Comparison of ENCODE assay signal across 8 mouse cellular contexts in the genomic region with DNA sequence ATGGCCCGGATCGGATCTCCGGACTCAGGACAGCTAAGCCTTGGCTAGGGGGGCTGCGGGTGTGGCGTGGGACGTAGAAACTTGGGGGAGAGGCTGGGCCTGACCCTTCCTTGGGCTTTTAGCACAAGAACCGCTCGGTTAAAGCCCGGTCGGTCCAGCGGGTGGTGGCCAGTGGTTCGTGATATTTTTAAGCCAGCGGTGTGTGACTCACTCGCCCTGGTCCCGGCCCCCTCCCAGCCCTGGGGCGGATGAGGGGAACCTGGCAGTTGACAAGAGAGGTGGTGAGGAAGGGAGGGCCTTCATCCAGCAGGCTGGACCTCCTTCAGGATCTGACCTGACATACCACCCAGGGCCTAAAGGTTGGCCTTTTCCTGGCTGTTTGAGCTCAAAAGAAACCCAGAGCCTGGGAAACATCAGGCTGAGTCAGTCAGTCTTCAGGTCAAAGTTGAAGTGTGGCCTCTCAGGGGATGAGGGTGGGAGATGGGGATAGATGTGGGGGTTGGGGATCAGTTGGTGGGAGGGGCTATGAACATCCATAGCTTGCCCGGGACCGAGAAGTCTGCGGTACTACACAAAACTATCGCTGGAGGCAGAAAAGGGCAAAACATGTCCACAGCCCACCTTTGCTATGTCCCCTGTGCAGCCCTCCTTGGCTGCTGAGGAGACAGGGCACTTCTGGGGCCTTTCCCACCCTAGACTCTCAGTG. TPM values are rescaled to one million over a fixed set of nuclear protein-coding genes. Genes with fewer than 3 reads are reported as not detected.
DNase-seq lines count a peak whose midpoint lies in the region; ATAC-seq and TF ChIP-seq lines count a peak whose summit lies in the region.

No protein-coding gene starts in this region.

- peaks cover 6% of the 10 kb centered on the region; the same call in 1 of the 2 replicates for H3K36me3 ChIP-seq in heart, embryonic 16.5 days (ENCODE audit: control insufficient read depth, insufficient read depth)
- H3K36me3 ChIP-seq in intestine, postnatal 0 days (ENCODE audit: control insufficient read depth, insufficient read depth): peaks cover 18% of the 10 kb centered on the region; the same call in 1 of the 2 replicates
- peaks cover 20% of the 10 kb centered on the region for H3K36me3 ChIP-seq in midbrain, embryonic 13.5 days

- H3K27me3 ChIP-seq in heart, embryonic 16.5 days (ENCODE audit: control insufficient read depth, insufficient read depth, low read length): 0 out of 2 replicates have a peak, but pooled peaks cover 2% of the 10 kb centered on the region
- no peaks in the 10 kb centered on the region for H3K27me3 ChIP-seq in intestine, postnatal 0 days (replicated peaks; ENCODE audit: control insufficient read depth, insufficient read depth, low read length)
- peaks cover 30% of the 10 kb centered on the region for H3K27me3 ChIP-seq in midbrain, embryonic 13.5 days

- TF ChIP-seq CTCF in intestine, postnatal 0 days (IDR thresholded peaks at IDR 0.05; ENCODE audit: low read depth): no peak

- no peak overlapping the region for H3K27ac ChIP-seq in heart, embryonic 16.5 days (ENCODE audit: low read length)
- H3K27ac ChIP-seq in intestine, postnatal 0 days (ENCODE audit: low read depth, low read length): peak overlapping the region; percentile 98
- H3K27ac ChIP-seq in midbrain, embryonic 13.5 days: no peak overlapping the region

- WGBS in heart, embryonic 16.5 days: 41% methylated on average over 20 of the region's 20 CpGs
- WGBS in intestine, postnatal 0 days: 24% methylated on average over 20 of the region's 20 CpGs
- WGBS in midbrain, embryonic 13.5 days: 31% methylated on average over 20 of the region's 20 CpGs

- no peak overlapping the region for H3K9ac ChIP-seq in heart, embryonic 16.5 days (ENCODE audit: low read length)
- H3K9ac ChIP-seq in intestine, postnatal 0 days (ENCODE audit: low read depth, low read length): peak overlapping the region; percentile 82
- 0 out of 2 replicates have a peak overlapping the region, but pooled peaks have one; percentile 36 for H3K9ac ChIP-seq in midbrain, embryonic 13.5 days (replicated peaks)

- no peak for ATAC-seq in heart, embryonic 16.5 days (replicated peaks; ENCODE audit: extremely low read depth, insufficient read depth, low FRiP score)
- peak; percentile 0; the same call in 1 of the 2 replicates for ATAC-seq in intestine, postnatal 0 days
- no peak for ATAC-seq in midbrain, embryonic 13.5 days

- no peaks in the 10 kb centered on the region for H3K9me3 ChIP-seq in heart, embryonic 16.5 days (replicated peaks; ENCODE audit: control insufficient read depth, low read length)
- H3K9me3 ChIP-seq in intestine, postnatal 0 days (ENCODE audit: control insufficient read depth): no peaks in the 10 kb centered on the region
- H3K9me3 ChIP-seq in midbrain, embryonic 13.5 days: no peaks in the 10 kb centered on the region

- H3K4me2 ChIP-seq in heart, embryonic 16.5 days (ENCODE audit: low read depth, low read length): peak overlapping the region; percentile 57
- peak overlapping the region; percentile 73 for H3K4me2 ChIP-seq in intestine, postnatal 0 days (replicated peaks; ENCODE audit: low read depth)
- H3K4me2 ChIP-seq in midbrain, embryonic 13.5 days (replicated peaks): peak overlapping the region; percentile 41

- no peak for DNase-seq in heart, postnatal 14 days
- peak; percentile 51 for DNase-seq in R1 (ENCODE audit: low read depth, low spot score)
- DNase-seq in layer of hippocampus, adult 9-10 months (ENCODE audit: low spot score): no peak
- DNase-seq in B cell, adult 2 months: no peak
- no peak for DNase-seq in cerebellum, postnatal 36 days

- intact Hi-C loops in heart, postnatal 14 days (cut with DNase I): no loop called here

- H3K4me3 ChIP-seq in heart, embryonic 16.5 days (ENCODE audit: low read length): peak overlapping the region; percentile 21; the same call in 1 of the 2 replicates
- peak overlapping the region; percentile 57 for H3K4me3 ChIP-seq in intestine, postnatal 0 days (ENCODE audit: low read depth, low read length)
- no peak overlapping the region for H3K4me3 ChIP-seq in midbrain, embryonic 13.5 days (replicated peaks)

- 0 out of 2 replicates have a peak, but pooled peaks cover 3% of the 10 kb centered on the region for H3K4me1 ChIP-seq in heart, embryonic 16.5 days (ENCODE audit: control insufficient read depth, insufficient read depth, low read length)
- peaks cover 19% of the 10 kb centered on the region; the same call in 1 of the 2 replicates for H3K4me1 ChIP-seq in intestine, postnatal 0 days (replicated peaks; ENCODE audit: control insufficient read depth, insufficient read depth, low read length)
- H3K4me1 ChIP-seq in midbrain, embryonic 13.5 days (replicated peaks): peaks cover 8% of the 10 kb centered on the region

RNA-seq across cellular contexts. Expression of a gene that starts 0.7 kb away (rescaled TPM):
- 2.6 and 3.9 TPM in 2 replicates for polyA plus RNA-seq in heart, embryonic 16.5 days (2015; fragmentation: Nextera tagmentation; extraction: Ambion mirVana)
- total RNA-seq in heart, postnatal 14 days (2021): 1 to 10 TPM; 2.7 to 3.0 TPM
- 234 and 248 TPM in 2 replicates for polyA plus RNA-seq in intestine, postnatal 0 days (2015; fragmentation: Nextera tagmentation; extraction: Ambion mirVana)
- polyA plus RNA-seq in midbrain, embryonic 13.5 days (2015; fragmentation: Nextera tagmentation; extraction: Ambion mirVana): 0.23 and 0.31 TPM in 2 replicates

RNA-seq across cellular contexts. Expression of a gene that starts 11.8 kb away (rescaled TPM):
- polyA plus RNA-seq in heart, embryonic 16.5 days (2015; fragmentation: Nextera tagmentation; extraction: Ambion mirVana): 32.2 and 32.5 TPM in 2 replicates
- total RNA-seq in heart, postnatal 14 days (2021): 10 to 100 TPM; 13.6 to 16.1 TPM
- polyA plus RNA-seq in intestine, postnatal 0 days (2015; fragmentation: Nextera tagmentation; extraction: Ambion mirVana): 21.8 and 23.3 TPM in 2 replicates
- 76.6 and 77.3 TPM in 2 replicates for polyA plus RNA-seq in midbrain, embryonic 13.5 days (2015; fragmentation: Nextera tagmentation; extraction: Ambion mirVana)

RNA-seq across cellular contexts. Expression of a gene that starts 11.9 kb away (rescaled TPM):
- 37.6 and 37.7 TPM in 2 replicates for polyA plus RNA-seq in heart, embryonic 16.5 days (2015; fragmentation: Nextera tagmentation; extraction: Ambion mirVana)
- total RNA-seq in heart, postnatal 14 days (2021): 10 to 100 TPM; 20.0 to 22.1 TPM
- polyA plus RNA-seq in intestine, postnatal 0 days (2015; fragmentation: Nextera tagmentation; extraction: Ambion mirVana): 52.8 and 55.7 TPM in 2 replicates
- 140 and 148 TPM in 2 replicates for polyA plus RNA-seq in midbrain, embryonic 13.5 days (2015; fragmentation: Nextera tagmentation; extraction: Ambion mirVana)

RNA-seq across cellular contexts. Expression of a gene that starts 47.6 kb away (rescaled TPM):
- 0.05 and 0.13 TPM in 2 replicates for polyA plus RNA-seq in heart, embryonic 16.5 days (2015; fragmentation: Nextera tagmentation; extraction: Ambion mirVana)
- not detected for total RNA-seq in heart, postnatal 14 days (2021)
- polyA plus RNA-seq in intestine, postnatal 0 days (2015; fragmentation: Nextera tagmentation; extraction: Ambion mirVana): 0.33 and 0.38 TPM in 2 replicates
- polyA plus RNA-seq in midbrain, embryonic 13.5 days (2015; fragmentation: Nextera tagmentation; extraction: Ambion mirVana): 0.43 and 0.68 TPM in 2 replicates

RNA-seq across cellular contexts. Expression of a gene that starts 52.6 kb away (rescaled TPM):
- 227 and 257 TPM in 2 replicates for polyA plus RNA-seq in heart, embryonic 16.5 days (2015; fragmentation: Nextera tagmentation; extraction: Ambion mirVana)
- total RNA-seq in heart, postnatal 14 days (2021): 100 to 1,000 TPM; 125 to 126 TPM
- 706 and 711 TPM in 2 replicates for polyA plus RNA-seq in intestine, postnatal 0 days (2015; fragmentation: Nextera tagmentation; extraction: Ambion mirVana)
- polyA plus RNA-seq in midbrain, embryonic 13.5 days (2015; fragmentation: Nextera tagmentation; extraction: Ambion mirVana): 337 and 346 TPM in 2 replicates

Comparison
In these comparisons a context has a peak if more than half of its experiments do, and no peak if none do; other contexts are left out.
1. RNA of a gene that starts 0.7 kb away (polyA plus RNA-seq): 234 to 248 TPM in intestine, postnatal 0 days; 2.6 to 3.9 TPM in heart, embryonic 16.5 days and 0.23 to 0.31 TPM in midbrain, embryonic 13.5 days; every median in the first group is over 10 times any median in the second.
2. Peak in every context shown above with its lines, with median percentiles within 50 percentile points of each other: H3K4me2 ChIP-seq.